Mouse (Mus musculus): Measurements from ENCODE around the gene Aip. TPM values are rescaled to one million over a fixed set of nuclear protein-coding genes. Genes with fewer than 3 reads are reported as not detected.

Aip gene
- polyA plus RNA-seq, 1 experiment from 2014 or later: 47.0 TPM

DNA sequence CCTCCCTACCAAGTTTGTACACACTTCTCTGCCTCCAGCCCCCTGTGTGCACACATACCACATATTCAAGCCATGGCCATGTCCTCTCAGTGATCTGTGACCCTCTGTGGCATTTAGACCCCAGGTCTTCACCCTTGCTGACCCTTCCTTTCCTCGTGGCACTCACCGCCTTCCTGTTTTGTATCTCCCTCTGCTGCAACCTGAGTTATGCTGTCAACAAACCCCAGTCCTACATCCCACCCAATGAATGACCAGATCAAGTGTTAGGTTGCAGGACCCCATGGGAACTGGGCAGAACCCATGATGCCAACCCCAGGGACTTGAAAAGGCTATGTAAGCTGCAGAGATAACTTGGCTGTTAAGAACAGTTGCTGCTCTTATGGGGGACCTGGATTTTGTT lies 23.6 kb downstream of the Aip start:
- ATAC-seq (ENCODE audit: low FRiP score, low TSS enrichment): no peak
- peaks cover 14% of the 10 kb centered on the region for H3K4me1 ChIP-seq (replicated peaks; ENCODE audit: control insufficient read depth, insufficient read depth)
- H3K27me3 ChIP-seq (ENCODE audit: control insufficient read depth, insufficient read depth, low read length): no peaks in the 10 kb centered on the region

GRCm38 (mm10) chr19:4101466-4101865 lies 24.2 kb downstream of the Aip start:
- Histone ChIP-seq H3K27ac (replicated peaks) (no peak overlapping the region), H3K27me3 (ENCODE audit: control insufficient read depth, insufficient read depth, low read length) (no peaks in the 10 kb centered on the region), H3K4me1 (replicated peaks; ENCODE audit: control insufficient read depth, insufficient read depth) (peaks cover 15% of the 10 kb centered on the region), H3K4me2 (replicated peaks; ENCODE audit: low read depth) (no peak overlapping the region), H3K36me3 (ENCODE audit: control insufficient read depth, insufficient read depth, low read length) (no peaks in the 10 kb centered on the region; the same call in 1 of the 2 replicates), H3K4me3 (ENCODE audit: low read depth, low read length) (no peak overlapping the region), H3K9ac (ENCODE audit: low read length) (no peak overlapping the region), H3K9me3 (ENCODE audit: control insufficient read depth, low read length) (no peaks in the 10 kb centered on the region)
- DNase-seq (ENCODE audit: low spot score) (no peak), ATAC-seq (ENCODE audit: low FRiP score, low TSS enrichment) (no peak)
- TF ChIP-seq EP300 (optimal IDR thresholded peaks at IDR 0.05) (no peak), CTCF (IDR thresholded peaks at IDR 0.05; ENCODE audit: low read depth) (no peak)
- WGBS: 82% methylated on average over 6 of the region's 6 CpGs

More for the DNA sequence above, 23.6 kb downstream of the Aip start:
- Histone ChIP-seq H3K9ac (ENCODE audit: low read length) (no peak overlapping the region), H3K4me3 (ENCODE audit: low read depth, low read length) (no peak overlapping the region), H3K4me2 (replicated peaks; ENCODE audit: low read depth) (no peak overlapping the region), H3K27ac (replicated peaks) (no peak overlapping the region), H3K36me3 (ENCODE audit: control insufficient read depth, insufficient read depth, low read length) (no peaks in the 10 kb centered on the region; the same call in 1 of the 2 replicates), H3K9me3 (ENCODE audit: control insufficient read depth, low read length) (no peaks in the 10 kb centered on the region)
- WGBS: 91% methylated on average over 2 of the region's 2 CpGs
- DNase-seq (ENCODE audit: low spot score): no peak
- TF ChIP-seq CTCF (IDR thresholded peaks at IDR 0.05; ENCODE audit: low read depth) (no peak), EP300 (optimal IDR thresholded peaks at IDR 0.05) (no peak)

DNA sequence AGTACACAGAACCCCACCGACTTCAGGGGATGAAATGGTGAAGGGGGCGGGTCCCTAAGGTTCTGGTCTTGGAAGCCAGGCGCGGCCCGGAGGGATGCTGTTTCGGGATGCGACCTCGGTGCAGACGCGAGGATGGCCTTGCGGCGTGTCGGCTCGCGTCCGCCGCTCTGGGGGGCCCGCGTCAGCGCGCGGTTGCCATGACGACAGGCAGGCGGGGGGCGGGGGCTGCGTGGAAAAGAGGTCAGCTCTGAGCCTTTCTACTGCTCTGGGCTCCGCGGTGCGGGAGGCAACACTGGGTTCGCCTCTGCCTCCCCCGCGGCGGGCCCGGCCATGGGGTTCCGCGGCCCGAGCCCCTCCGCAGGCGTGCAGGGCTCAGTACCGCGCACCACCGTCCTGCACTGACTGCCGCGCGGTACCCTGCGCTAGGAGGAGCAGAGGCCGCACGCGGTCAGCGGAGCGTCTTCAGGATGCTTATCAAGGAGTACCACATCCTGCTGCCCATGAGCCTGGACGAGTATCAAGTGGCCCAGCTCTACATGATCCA lies 24.9 kb downstream of the Aip start:
- no peak for TF ChIP-seq CTCF (IDR thresholded peaks at IDR 0.05; ENCODE audit: low read depth)
- TF ChIP-seq EP300 (optimal IDR thresholded peaks at IDR 0.05): no peak
- peak; percentile 47 for DNase-seq (ENCODE audit: low spot score)
- WGBS: 3% methylated on average over 52 of the region's 52 CpGs
- Histone ChIP-seq H3K9ac (ENCODE audit: low read length) (peak overlapping the region; percentile 35; the same call in 1 of the 2 replicates), H3K27me3 (ENCODE audit: control insufficient read depth, insufficient read depth, low read length) (no peaks in the 10 kb centered on the region), H3K36me3 (ENCODE audit: control insufficient read depth, insufficient read depth, low read length) (no peaks in the 10 kb centered on the region; the same call in 1 of the 2 replicates), H3K27ac (replicated peaks) (no peak overlapping the region), H3K9me3 (ENCODE audit: control insufficient read depth, low read length) (no peaks in the 10 kb centered on the region), H3K4me1 (replicated peaks; ENCODE audit: control insufficient read depth, insufficient read depth) (peaks cover 16% of the 10 kb centered on the region), H3K4me3 (ENCODE audit: low read depth, low read length) (peak overlapping the region; percentile 47), H3K4me2 (replicated peaks; ENCODE audit: low read depth) (peak overlapping the region; percentile 88)
- ATAC-seq (ENCODE audit: low FRiP score, low TSS enrichment): no peak

- H3K9me3 ChIP-seq (ENCODE audit: control insufficient read depth, low read length): no peaks in the 10 kb centered on the region
- peak within 1 kb of the TSS; percentile 88 for H3K4me2 ChIP-seq (replicated peaks; ENCODE audit: low read depth)
- peak; percentile 84 for DNase-seq (ENCODE audit: low spot score)
- 2% methylated on average over 49 of the region's 53 CpGs for WGBS
- TF ChIP-seq CTCF (IDR thresholded peaks at IDR 0.05; ENCODE audit: low read depth) (no peak), EP300 (optimal IDR thresholded peaks at IDR 0.05) (no peak)
- peak within 1 kb of the TSS; percentile 30 for H3K27ac ChIP-seq (replicated peaks)
- peak within 1 kb of the TSS; percentile 63 for H3K9ac ChIP-seq (ENCODE audit: low read length)
- H3K27me3 ChIP-seq (ENCODE audit: control insufficient read depth, insufficient read depth, low read length): no peaks in the 10 kb centered on the region
- no peaks in the 10 kb centered on the region for H3K36me3 ChIP-seq (ENCODE audit: control insufficient read depth, insufficient read depth, low read length)
- ATAC-seq (ENCODE audit: low FRiP score, low TSS enrichment): no peak
- peaks cover 16% of the 10 kb centered on the region for H3K4me1 ChIP-seq (replicated peaks; ENCODE audit: control insufficient read depth, insufficient read depth)
- peak within 1 kb of the TSS; percentile 47 for H3K4me3 ChIP-seq (ENCODE audit: low read depth, low read length)
These were observed 25.6 kb downstream of the Aip start, which contains the start of gene Pitpnm1 for GRCm38 (mm10) chr19:4099837-4100717. Gene Pitpnm1, plus strand, starts transcription at chr19:4099998.

DNA sequence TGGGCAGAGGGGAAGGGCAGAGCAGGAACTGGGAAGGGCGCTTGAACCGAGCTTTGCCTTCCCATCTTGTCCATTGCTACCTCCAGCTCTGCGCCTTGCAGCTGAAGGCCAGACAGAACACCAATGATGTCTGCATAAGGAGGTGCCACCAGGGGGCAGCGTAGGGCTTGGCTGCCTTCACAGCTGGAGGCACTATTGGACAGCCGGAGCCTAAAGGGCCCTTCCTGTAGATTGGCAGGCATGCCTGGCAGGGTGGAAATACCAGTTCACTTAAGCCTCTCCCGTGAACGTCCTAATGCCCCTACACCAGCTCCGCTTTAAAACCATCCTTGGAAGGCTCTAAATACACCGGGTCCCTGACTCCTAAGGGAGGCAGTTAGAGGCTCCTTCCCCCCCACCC lies 26.6 kb downstream of the Aip start:
- WGBS: 10% methylated on average over 9 of the region's 9 CpGs
- Histone ChIP-seq H3K4me2 (replicated peaks; ENCODE audit: low read depth) (peak overlapping the region; percentile 88), H3K9ac (ENCODE audit: low read length) (no peak overlapping the region), H3K36me3 (ENCODE audit: control insufficient read depth, insufficient read depth, low read length) (no peaks in the 10 kb centered on the region), H3K27me3 (ENCODE audit: control insufficient read depth, insufficient read depth, low read length) (no peaks in the 10 kb centered on the region), H3K4me3 (ENCODE audit: low read depth, low read length) (0 out of 2 replicates have a peak overlapping the region, but pooled peaks have one; percentile 6), H3K4me1 (replicated peaks; ENCODE audit: control insufficient read depth, insufficient read depth) (peaks cover 16% of the 10 kb centered on the region), H3K27ac (replicated peaks) (peak overlapping the region; percentile 30), H3K9me3 (ENCODE audit: control insufficient read depth, low read length) (no peaks in the 10 kb centered on the region)
- DNase-seq (ENCODE audit: low spot score) (peak; percentile 96), ATAC-seq (ENCODE audit: low FRiP score, low TSS enrichment) (peak; percentile 25)
- TF ChIP-seq CTCF (IDR thresholded peaks at IDR 0.05; ENCODE audit: low read depth) (peak; percentile 99), EP300 (optimal IDR thresholded peaks at IDR 0.05) (no peak)

All from stomach, postnatal 0 days (tissue).